Mouse (Mus musculus) intestine, embryonic 14.5 days (tissue): ENCODE data around the gene Iqschfp. TPM values are rescaled to one million over a fixed set of nuclear protein-coding genes. Genes with fewer than 3 reads are reported as not detected.

Experiments used
- ATAC-seq: fragments of 200-750 bp; cut with Nextera tagmentation; replicated peaks from 2 replicates; pipeline ENCODE4 v1.8.0; 2017; ENCODE audit warnings: low read depth, moderate number of reproducible peaks, moderate TSS enrichment, moderate library complexity; ENCODE audit not compliant: low FRiP score, low TSS enrichment
- DNase-seq: peaks from one replicate; pipeline ENCODE4 v3.0.0-alpha.2; 2018; ENCODE audit warnings: low spot score
- H3K27ac ChIP-seq: fragments of 300-500 bp; sonication (generic); 2 replicates; pipeline ENCODE4 v1.5.1; 2014; ENCODE audit warnings: low read depth, mild to moderate bottlenecking, control low read depth
- H3K27me3 ChIP-seq: fragments of 300-500 bp; sonication (generic); replicated peaks from 2 replicates; pipeline ENCODE4 v1.6.1; 2014; ENCODE audit warnings: low read length, control low read depth; ENCODE audit not compliant: control insufficient read depth, insufficient read depth
- H3K36me3 ChIP-seq: fragments of 300-500 bp; sonication (generic); 2 replicates; pipeline ENCODE4 v1.6.1; 2014; ENCODE audit warnings: low read length, control low read depth; ENCODE audit not compliant: control insufficient read depth, insufficient read depth
- H3K4me1 ChIP-seq: fragments of 300-500 bp; sonication (generic); replicated peaks from 2 replicates; pipeline ENCODE4 v1.6.1; 2014; ENCODE audit warnings: low read length, control low read depth, mixed read lengths; ENCODE audit not compliant: control insufficient read depth, insufficient read depth
- H3K4me2 ChIP-seq: fragments of 300-500 bp; sonication (generic); 2 replicates; pipeline ENCODE4 v1.6.1; 2014; ENCODE audit warnings: low read length
- H3K4me3 ChIP-seq: fragments of 300-500 bp; sonication (generic); 2 replicates; pipeline ENCODE4 v1.5.1; 2014; ENCODE audit warnings: low read depth, low read length, control low read depth, mixed read lengths
- H3K9ac ChIP-seq: fragments of 300-500 bp; sonication (generic); 2 replicates; pipeline ENCODE4 v1.6.1; 2014; ENCODE audit warnings: mild to moderate bottlenecking, low read length
- H3K9me3 ChIP-seq: fragments of 300-500 bp; sonication (generic); 2 replicates; pipeline ENCODE4 v1.6.1; 2016; ENCODE audit warnings: low read length, control low read depth; ENCODE audit not compliant: control insufficient read depth
- WGBS: fragments of 180-500 bp; shearing (Covaris S2); extraction: QIAGEN DNeasy Blood & Tissue Kit; methylation state at CpG from one replicate; pipeline ENCODE4 v1.1.7; 2014; 5-methylcytosine and 5-hydroxymethylcytosine counted together
- polyA plus RNA-seq: library from polyadenylated mRNA; unstranded; fragments of >200 nt; fragmentation: Nextera tagmentation; extraction: Ambion mirVana; gene quantifications from 2 replicates; pipeline ENCODE4 v1.2.1, GENCODE M21; 2014

The Iqschfp gene
- polyA plus RNA-seq, 1 experiment from 2014 or later = not detected

DNA sequence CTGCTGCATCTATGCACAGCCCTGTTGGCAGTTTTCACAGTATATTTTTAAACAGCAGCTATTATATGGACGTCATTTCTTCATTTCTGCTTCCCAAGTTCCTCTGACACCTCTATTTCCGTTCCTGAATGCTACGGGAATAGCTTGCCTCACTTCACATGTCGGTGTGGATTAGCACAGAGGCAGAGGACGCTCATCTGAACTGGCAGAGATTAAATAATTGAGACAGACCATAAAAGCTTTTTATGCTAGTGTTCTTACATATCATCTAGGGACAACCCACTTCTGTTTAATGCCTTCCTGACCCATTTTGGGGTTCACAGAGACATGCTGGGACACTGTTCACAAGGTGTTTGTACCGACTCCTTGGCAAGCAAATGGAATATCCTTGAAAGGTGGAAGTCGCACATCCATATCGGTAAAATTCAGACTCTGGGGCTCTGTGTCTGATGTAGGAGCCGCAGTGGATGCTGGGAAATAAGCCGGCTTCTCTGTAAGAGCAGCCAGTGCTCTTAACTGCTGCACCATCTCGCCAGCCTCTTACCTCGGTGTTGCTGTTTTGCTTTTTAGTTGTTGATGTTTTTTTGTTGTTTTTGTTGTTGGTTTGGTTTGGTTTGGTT lies 783.3 kb downstream of the Iqschfp start:
- no peak for ATAC-seq
- WGBS = 89% methylated on average over 12 of the region's 12 CpGs

More for the DNA sequence above, 783.3 kb downstream of the Iqschfp start:
- Histone ChIP-seq H3K4me1 (0 out of 2 replicates have a peak, but pooled peaks cover 5% of the 10 kb centered on the region), H3K27me3 (no peaks in the 10 kb centered on the region), H3K36me3 (no peaks in the 10 kb centered on the region), H3K9me3 (no peaks in the 10 kb centered on the region), H3K27ac (no peak overlapping the region), H3K4me2 (no peak overlapping the region), H3K4me3 (no peak overlapping the region), H3K9ac (no peak overlapping the region)
- no peak for DNase-seq

Other genes with a start within 250 kb of the Iqschfp start
- not detected in 2 replicates for gene Iqcj, start within 50 bp of the Iqschfp start, polyA plus RNA-seq
- gene Schip1, start 172.6 kb downstream of the Iqschfp start, polyA plus RNA-seq = 63.0 and 69.3 TPM in 2 replicates